Mouse (Mus musculus) embryonic facial prominence, embryonic 14.5 days (tissue): ENCODE data around the gene Klhl29. TPM values are rescaled to one million over a fixed set of nuclear protein-coding genes. Genes with fewer than 3 reads are reported as not detected.

Experiments
- ATAC-seq: fragments of 200-750 bp; cut with Nextera tagmentation; 2 replicates; pipeline ENCODE4 v1.8.0; 2017; ENCODE audit warnings: low read depth, moderate number of reproducible peaks, moderate TSS enrichment
- DNase-seq: peaks from one replicate; pipeline ENCODE4 v3.0.0-alpha.2; 2015; ENCODE audit warnings: low spot score
- H3K27ac ChIP-seq: fragments of 300-500 bp; sonication (generic); replicated peaks from 2 replicates; pipeline ENCODE4 v1.5.1; 2014; ENCODE audit warnings: low read depth, mild to moderate bottlenecking, low read length, moderate library complexity
- H3K27me3 ChIP-seq: fragments of 300-500 bp; sonication (generic); replicated peaks from 2 replicates; pipeline ENCODE4 v1.6.1; 2014; ENCODE audit warnings: low read length; ENCODE audit not compliant: control insufficient read depth, insufficient read depth
- H3K36me3 ChIP-seq: fragments of 300-500 bp; sonication (generic); 2 replicates; pipeline ENCODE4 v1.6.1; 2014; ENCODE audit warnings: low read length, mixed read lengths; ENCODE audit not compliant: control insufficient read depth, insufficient read depth
- H3K4me1 ChIP-seq: fragments of 300-500 bp; sonication (generic); 2 replicates; pipeline ENCODE4 v1.6.1; 2014; ENCODE audit warnings: antibody characterized with exemption, low read length; ENCODE audit not compliant: control insufficient read depth, insufficient read depth
- H3K4me2 ChIP-seq: fragments of 300-500 bp; sonication (generic); 2 replicates; pipeline ENCODE4 v1.6.1; 2014; ENCODE audit warnings: low read depth, mild to moderate bottlenecking, low read length, moderate library complexity, mixed read lengths
- H3K4me3 ChIP-seq: fragments of 300-500 bp; sonication (generic); 2 replicates; pipeline ENCODE4 v1.5.1; 2014; ENCODE audit warnings: low read depth, mild to moderate bottlenecking, low read length
- H3K9ac ChIP-seq: fragments of 300-500 bp; sonication (generic); 2 replicates; pipeline ENCODE4 v1.6.1; 2014; ENCODE audit warnings: low read depth, mild to moderate bottlenecking, low read length, moderate library complexity, mixed read lengths
- H3K9me3 ChIP-seq: fragments of 300-500 bp; sonication (generic); 2 replicates; pipeline ENCODE4 v1.6.1; 2016; ENCODE audit warnings: low read length; ENCODE audit not compliant: control insufficient read depth
- WGBS: fragments of 180-500 bp; shearing (Covaris S2); extraction: QIAGEN DNeasy Blood & Tissue Kit; methylation state at CpG from one replicate; pipeline ENCODE4 v1.1.7; 2014; 5-methylcytosine and 5-hydroxymethylcytosine counted together
- polyA plus RNA-seq: library from polyadenylated mRNA; unstranded; fragments of >200 nt; fragmentation: Nextera tagmentation; extraction: Ambion mirVana; gene quantifications from 2 replicates; pipeline ENCODE4 v1.2.1, GENCODE M21; 2014

Klhl29 gene
- polyA plus RNA-seq, 1 experiment from 2014 or later = 3.6 TPM

GRCm38 (mm10) chr12:5207941-5208905 lies 167.3 kb downstream of the Klhl29 start:
- no peak overlapping the region for H3K4me3 ChIP-seq
- 43% methylated on average over 17 of the region's 17 CpGs for WGBS
- no peaks in the 10 kb centered on the region for H3K36me3 ChIP-seq
- DNase-seq (peak; percentile 46), ATAC-seq (no peak)
- no peaks in the 10 kb centered on the region for H3K27me3 ChIP-seq
- H3K4me2 ChIP-seq = no peak overlapping the region
- H3K9me3 ChIP-seq = no peaks in the 10 kb centered on the region
- no peak overlapping the region for H3K27ac ChIP-seq
- no peak overlapping the region for H3K9ac ChIP-seq
- peaks cover 16% of the 10 kb centered on the region for H3K4me1 ChIP-seq

- no peak for ATAC-seq
- Histone ChIP-seq H3K9me3 (no peaks in the 10 kb centered on the region), H3K27me3 (no peaks in the 10 kb centered on the region), H3K4me2 (no peak overlapping the region), H3K4me1 (peaks cover 10% of the 10 kb centered on the region), H3K4me3 (no peak overlapping the region), H3K9ac (no peak overlapping the region), H3K36me3 (no peaks in the 10 kb centered on the region), H3K27ac (no peak overlapping the region)
- 82% methylated on average over 4 of the region's 4 CpGs for WGBS
- DNase-seq = no peak
These were observed 168.3 kb downstream of the Klhl29 start for GRCm38 (mm10) chr12:5207172-5207571.

DNA sequence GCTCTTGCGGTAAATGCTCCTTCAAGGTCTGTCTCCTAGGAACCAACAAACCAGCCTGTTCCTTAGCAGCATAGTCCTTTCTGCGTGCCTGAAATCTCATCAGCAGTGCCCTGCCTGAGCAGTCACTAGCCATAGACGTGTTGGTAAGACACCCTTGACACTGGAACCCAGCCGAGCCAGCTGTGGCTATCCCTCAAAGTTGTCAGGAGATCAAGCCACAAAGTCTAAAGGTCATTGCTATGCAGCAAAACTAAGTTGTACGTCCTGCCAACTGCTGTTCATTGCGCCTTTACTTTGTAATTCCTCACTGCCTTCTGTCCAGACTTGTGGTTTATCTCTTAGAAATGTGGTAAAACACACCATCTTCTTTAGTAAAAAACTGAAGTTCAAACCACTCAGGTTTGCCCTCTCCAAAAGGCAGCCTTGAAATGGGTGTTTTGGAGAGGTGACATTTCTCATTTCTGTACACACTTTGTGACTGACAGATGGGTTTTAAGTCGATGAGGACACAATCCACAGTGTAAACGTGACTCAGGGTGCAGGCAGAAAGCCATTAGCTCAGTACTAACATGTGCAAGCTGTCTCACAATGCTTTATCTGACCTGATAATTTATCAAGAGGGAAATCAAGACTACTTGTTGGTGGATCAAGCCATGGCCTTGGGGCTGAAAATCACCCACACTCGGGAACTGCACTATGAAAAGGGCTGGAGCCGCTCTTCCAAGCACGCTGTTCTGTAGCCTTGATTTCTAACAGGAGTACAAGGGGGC lies 171.2 kb downstream of the Klhl29 start:
- no peak overlapping the region for H3K4me3 ChIP-seq
- peaks cover 10% of the 10 kb centered on the region for H3K4me1 ChIP-seq
- no peak for DNase-seq
- no peaks in the 10 kb centered on the region for H3K9me3 ChIP-seq
- no peak overlapping the region for H3K27ac ChIP-seq
- no peak overlapping the region for H3K9ac ChIP-seq
- 65% methylated on average over 11 of the region's 11 CpGs for WGBS
- ATAC-seq = no peak; the same call in 1 of the 2 replicates
- no peaks in the 10 kb centered on the region for H3K36me3 ChIP-seq
- no peak overlapping the region for H3K4me2 ChIP-seq
- H3K27me3 ChIP-seq = no peaks in the 10 kb centered on the region

DNA sequence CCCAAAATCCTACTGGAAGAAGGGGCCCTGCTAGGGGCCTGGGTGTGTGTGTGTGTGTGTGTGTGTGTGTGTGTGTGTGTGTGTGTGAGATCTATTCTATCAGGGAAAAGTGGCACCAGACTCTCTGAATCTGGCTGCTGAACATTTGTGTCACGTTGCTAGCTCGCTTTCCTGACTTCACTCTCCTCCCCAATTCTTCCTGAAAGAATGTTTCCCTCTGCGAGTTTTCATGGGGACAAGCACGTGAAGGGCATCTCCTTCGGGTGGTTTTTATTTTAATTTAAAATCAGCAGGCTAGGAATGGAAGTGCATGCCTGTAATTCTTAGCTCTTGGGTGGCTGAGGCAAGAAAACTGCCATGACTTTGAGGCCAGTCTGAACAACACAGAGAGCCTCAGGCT lies 172.1 kb downstream of the Klhl29 start:
- Histone ChIP-seq H3K27me3 (no peaks in the 10 kb centered on the region), H3K9ac (no peak overlapping the region), H3K4me2 (no peak overlapping the region), H3K27ac (no peak overlapping the region), H3K4me3 (no peak overlapping the region), H3K4me1 (peaks cover 3% of the 10 kb centered on the region), H3K9me3 (no peaks in the 10 kb centered on the region), H3K36me3 (no peaks in the 10 kb centered on the region)
- no peak for ATAC-seq
- no peak for DNase-seq
- WGBS = 50% methylated on average over 5 of the region's 5 CpGs

GRCm38 (mm10) chr12:5198254-5198653 lies 177.2 kb downstream of the Klhl29 start:
- no peak overlapping the region for H3K27ac ChIP-seq
- no peak overlapping the region for H3K4me3 ChIP-seq
- ATAC-seq = peak; percentile 20; the same call in 1 of the 2 replicates
- no peak overlapping the region for H3K4me2 ChIP-seq
- H3K4me1 ChIP-seq = peaks cover 4% of the 10 kb centered on the region; the same call in 1 of the 2 replicates
- H3K9ac ChIP-seq = no peak overlapping the region
- H3K36me3 ChIP-seq = no peaks in the 10 kb centered on the region
- 36% methylated on average over 4 of the region's 4 CpGs for WGBS
- no peak for DNase-seq
- H3K9me3 ChIP-seq = no peaks in the 10 kb centered on the region
- no peaks in the 10 kb centered on the region for H3K27me3 ChIP-seq

DNA sequence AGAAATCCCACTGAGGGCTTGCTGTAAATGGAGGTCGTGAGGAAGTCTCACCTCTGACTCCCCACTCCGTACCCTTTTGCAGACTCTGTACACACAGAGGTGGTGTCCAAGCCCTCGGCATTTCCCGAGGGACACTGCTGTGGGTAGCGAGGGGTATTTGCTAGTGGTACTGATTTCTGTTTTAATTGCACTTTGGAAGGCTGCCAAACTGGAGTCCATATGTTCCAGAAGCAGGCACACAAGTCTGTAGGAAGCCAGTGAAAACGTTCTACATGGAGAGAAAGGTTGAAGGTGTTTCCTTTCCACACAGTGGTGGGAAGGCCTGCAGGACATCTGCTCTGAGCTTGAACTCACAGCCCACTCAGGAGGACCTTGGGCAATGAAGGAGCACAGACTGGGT lies 181.3 kb downstream of the Klhl29 start:
- DNase-seq (peak; percentile 63), ATAC-seq (no peak)
- Histone ChIP-seq H3K27ac (no peak overlapping the region), H3K4me3 (no peak overlapping the region), H3K9ac (no peak overlapping the region), H3K9me3 (no peaks in the 10 kb centered on the region), H3K36me3 (no peaks in the 10 kb centered on the region), H3K4me1 (peaks cover 30% of the 10 kb centered on the region), H3K4me2 (no peak overlapping the region), H3K27me3 (no peaks in the 10 kb centered on the region)
- WGBS = 36% methylated on average over 6 of the region's 6 CpGs

DNA sequence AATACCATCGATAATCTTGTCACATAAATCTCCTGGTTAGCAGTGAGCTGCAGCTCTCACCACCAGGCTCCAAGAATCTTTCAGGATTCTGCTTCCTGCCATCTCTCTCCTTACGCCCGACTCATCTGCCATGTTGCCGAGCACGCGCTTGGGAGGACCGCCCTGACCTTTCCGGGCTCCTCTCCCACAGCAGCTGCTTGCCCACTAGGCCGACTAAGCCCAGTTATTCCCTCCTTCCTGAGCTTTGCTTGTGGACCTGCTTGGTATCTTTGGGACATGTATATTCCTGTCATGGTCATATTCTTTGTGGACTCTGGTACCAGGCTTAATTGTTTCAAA lies 183.1 kb downstream of the Klhl29 start:
- no peaks in the 10 kb centered on the region for H3K9me3 ChIP-seq
- no peak; the same call in 1 of the 2 replicates for ATAC-seq
- H3K36me3 ChIP-seq = no peaks in the 10 kb centered on the region
- H3K4me2 ChIP-seq = peak overlapping the region; percentile 31; the same call in 1 of the 2 replicates
- WGBS = 54% methylated on average over 9 of the region's 9 CpGs
- no peaks in the 10 kb centered on the region for H3K27me3 ChIP-seq
- DNase-seq = no peak
- peaks cover 34% of the 10 kb centered on the region for H3K4me1 ChIP-seq
- H3K9ac ChIP-seq = no peak overlapping the region
- H3K4me3 ChIP-seq = no peak overlapping the region
- no peak overlapping the region for H3K27ac ChIP-seq

DNA sequence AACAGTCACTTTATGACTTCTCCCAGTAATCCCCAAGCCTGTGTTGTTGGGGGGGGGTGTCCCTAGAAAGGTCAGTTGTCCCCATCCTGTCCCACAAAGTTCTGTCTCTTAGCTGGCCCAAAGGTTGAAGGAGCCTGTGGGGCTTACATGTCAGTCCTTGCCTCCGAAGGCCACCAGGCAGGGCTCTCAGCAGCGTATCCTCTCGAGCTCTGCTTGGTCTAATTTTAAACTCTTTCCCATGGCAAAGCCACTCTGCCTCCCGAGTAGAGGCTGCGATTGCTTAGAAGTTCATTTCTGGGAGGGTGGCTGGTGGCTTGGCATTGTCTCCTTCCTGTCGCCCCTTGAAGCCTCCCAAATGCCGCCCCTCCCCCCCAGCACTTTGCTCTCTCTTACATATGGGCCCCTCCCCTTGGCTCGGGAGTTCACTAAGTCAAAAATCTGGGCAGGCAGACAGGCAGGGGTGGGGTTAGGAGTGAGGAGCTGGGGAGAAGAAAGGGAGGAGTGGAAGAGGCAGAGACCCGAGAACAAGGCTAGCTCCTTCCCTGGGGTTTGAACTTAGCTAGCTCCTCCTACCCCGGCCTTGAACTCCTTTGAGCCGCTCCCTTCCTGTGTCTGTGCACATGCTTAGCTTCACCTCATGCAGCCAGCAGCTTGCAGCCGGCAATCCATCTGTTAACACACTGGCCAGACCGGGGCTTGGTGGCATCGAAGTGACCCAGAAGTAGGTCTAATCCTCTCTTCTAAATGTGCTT lies 183.7 kb downstream of the Klhl29 start:
- H3K9me3 ChIP-seq = no peaks in the 10 kb centered on the region
- peak overlapping the region; percentile 42 for H3K27ac ChIP-seq
- H3K36me3 ChIP-seq = no peaks in the 10 kb centered on the region
- H3K4me1 ChIP-seq = peaks cover 37% of the 10 kb centered on the region
- no peak overlapping the region for H3K4me3 ChIP-seq
- 12% methylated on average over 14 of the region's 14 CpGs for WGBS
- peak overlapping the region; percentile 25; the same call in 1 of the 2 replicates for H3K9ac ChIP-seq
- H3K27me3 ChIP-seq = no peaks in the 10 kb centered on the region
- DNase-seq = peak; percentile 90
- peak overlapping the region; percentile 31 for H3K4me2 ChIP-seq
- ATAC-seq = peak; percentile 79
